Mouse (Mus musculus): Measurements from ENCODE around the gene Imp3.

DNA sequence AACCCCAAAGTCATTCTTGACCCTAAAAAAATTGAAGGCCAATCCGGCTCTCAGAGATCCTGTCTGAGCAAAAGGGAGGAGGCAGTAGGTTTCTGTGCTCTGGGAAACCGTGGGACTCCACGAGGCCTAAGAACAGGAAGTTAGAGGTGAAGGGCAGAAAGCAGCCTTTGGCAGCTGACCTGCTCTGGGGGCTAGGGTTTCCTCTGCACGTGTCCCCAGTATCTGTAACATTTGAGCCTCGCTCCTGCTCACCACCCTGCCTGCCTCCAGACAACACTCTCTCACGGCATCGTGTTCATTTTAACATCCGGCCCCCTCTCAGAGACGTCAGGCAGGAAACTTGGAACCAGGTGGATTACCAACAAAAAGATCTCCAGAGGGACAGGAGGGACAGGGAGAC, 36.7 kb upstream of the Imp3 start:
- no peak for TF ChIP-seq CTCF (IDR thresholded peaks at IDR 0.05)
- no peak for TF ChIP-seq POLR2A (IDR thresholded peaks at IDR 0.05; ENCODE audit: insufficient read depth, low read depth, low read length)

Measured in heart, adult 2 months (tissue).